Mouse (Mus musculus) ES-Bruce4 (cell line): ENCODE data around the gene Usp42.

Experiments
- CTCF ChIP-seq: IDR thresholded peaks from one replicate; pipeline ENCODE4 v1.8.1; 2011; ENCODE audit warnings: low read depth, low read length
- EP300 ChIP-seq: IDR thresholded peaks from 2 replicates; pipeline ENCODE4 v1.6.1; 2011; ENCODE audit warnings: low read depth, low read length; ENCODE audit not compliant: insufficient read depth
- POLR2A ChIP-seq: IDR thresholded peaks from one replicate; pipeline ENCODE4 v1.8.1; 2011; ENCODE audit warnings: low read length; ENCODE audit not compliant: insufficient read depth

DNA sequence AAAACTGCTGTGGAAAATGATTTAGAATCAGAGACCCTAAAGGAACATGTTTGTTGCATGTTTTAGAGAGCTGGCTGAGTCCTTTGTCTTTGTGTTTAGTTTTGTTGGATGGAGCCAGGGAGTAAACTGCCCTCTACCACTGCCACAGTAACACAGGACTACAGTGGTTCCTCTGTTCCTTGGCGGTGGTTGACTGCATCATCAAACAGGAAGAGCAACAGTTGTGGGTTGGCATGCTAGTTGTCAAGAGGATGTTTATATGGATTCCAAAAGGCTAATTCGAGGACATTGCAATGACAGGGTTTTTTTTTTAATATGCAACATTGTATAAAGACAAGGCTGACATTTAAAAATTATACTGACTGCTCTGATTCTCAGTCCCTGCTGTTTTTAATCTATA is 62.2 kb downstream of the Usp42 start:
- TF ChIP-seq EP300 (no peak), CTCF (no peak), POLR2A (no peak)
